Mouse (Mus musculus) lung, postnatal 0 days (tissue): ENCODE data around the gene Madd.

Source experiments
- CTCF ChIP-seq: IDR thresholded peaks from 2 replicates; pipeline ENCODE4 v1.5.1; 2016; ENCODE audit warnings: antibody characterized with exemption, mild to moderate bottlenecking
- EP300 ChIP-seq: IDR thresholded peaks from 2 replicates; pipeline ENCODE4 v1.6.1; 2016; ENCODE audit warnings: antibody characterized with exemption, mild to moderate bottlenecking, control low read depth

GRCm38 (mm10) chr2:91220501-91220900, 36.9 kb upstream of the Madd start:
- no peak for TF ChIP-seq EP300
- TF ChIP-seq CTCF: no peak
